Mouse (Mus musculus) neural tube, embryonic 11.5 days (tissue): ENCODE data around the gene Cdkn1a. TPM values are rescaled to one million over a fixed set of nuclear protein-coding genes. Genes with fewer than 3 reads are reported as not detected.
A peak's percentile ranks its signal among the peaks of the same experiment; 100 is the strongest.

ENCODE experiments used
- ATAC-seq: fragments of 200-750 bp; cut with Nextera tagmentation; 2 replicates; pipeline ENCODE4 v1.8.0; 2017; ENCODE audit warnings: moderate number of reproducible peaks, mild to moderate bottlenecking, moderate TSS enrichment, moderate library complexity; ENCODE audit not compliant: insufficient read depth, low FRiP score, low TSS enrichment
- DNase-seq: peaks from one replicate; pipeline ENCODE4 v3.0.0-alpha.2; 2015; ENCODE audit warnings: low spot score
- H3K27ac ChIP-seq: fragments of 300-500 bp; sonication (generic); 2 replicates; pipeline ENCODE4 v1.5.1; 2014; ENCODE audit warnings: low read depth, mild to moderate bottlenecking, low read length
- H3K27me3 ChIP-seq: fragments of 300-500 bp; sonication (generic); 2 replicates; pipeline ENCODE4 v1.6.1; 2014; ENCODE audit warnings: mild to moderate bottlenecking, low read length, mixed read lengths; ENCODE audit not compliant: control insufficient read depth, insufficient read depth
- H3K36me3 ChIP-seq: fragments of 300-500 bp; sonication (generic); 2 replicates; pipeline ENCODE4 v1.6.1; 2014; ENCODE audit warnings: mild to moderate bottlenecking, low read length, moderate library complexity, mixed read lengths; ENCODE audit not compliant: control insufficient read depth, insufficient read depth
- H3K4me1 ChIP-seq: fragments of 300-500 bp; sonication (generic); 2 replicates; pipeline ENCODE4 v1.6.1; 2014; ENCODE audit warnings: low read length, mixed read lengths; ENCODE audit not compliant: control insufficient read depth, insufficient read depth
- H3K4me2 ChIP-seq: fragments of 300-500 bp; sonication (generic); 2 replicates; pipeline ENCODE4 v1.6.1; 2014; ENCODE audit warnings: low read depth, mild to moderate bottlenecking, moderate library complexity
- H3K4me3 ChIP-seq: fragments of 300-500 bp; sonication (generic); 2 replicates; pipeline ENCODE4 v1.5.1; 2014; ENCODE audit warnings: low read depth, low read length
- H3K9ac ChIP-seq: fragments of 300-500 bp; sonication (generic); 2 replicates; pipeline ENCODE4 v1.6.1; 2014; ENCODE audit warnings: mild to moderate bottlenecking, low read length
- H3K9me3 ChIP-seq: fragments of 300-500 bp; sonication (generic); 2 replicates; pipeline ENCODE4 v1.6.1; 2016; ENCODE audit warnings: low read length; ENCODE audit not compliant: control insufficient read depth
- WGBS: fragments of 180-500 bp; shearing (Covaris S2); extraction: QIAGEN DNeasy Blood & Tissue Kit; methylation state at CpG from one replicate; pipeline ENCODE4 v1.1.7; 2014; 5-methylcytosine and 5-hydroxymethylcytosine counted together
- polyA plus RNA-seq: library from polyadenylated mRNA; unstranded; fragments of >200 nt; fragmentation: Nextera tagmentation; extraction: Ambion mirVana; gene quantifications from 2 replicates; pipeline ENCODE4 v1.2.1, GENCODE M21; 2014

The Cdkn1a gene
- polyA plus RNA-seq, 1 experiment from 2014 or later, result 35.0 TPM

DNA sequence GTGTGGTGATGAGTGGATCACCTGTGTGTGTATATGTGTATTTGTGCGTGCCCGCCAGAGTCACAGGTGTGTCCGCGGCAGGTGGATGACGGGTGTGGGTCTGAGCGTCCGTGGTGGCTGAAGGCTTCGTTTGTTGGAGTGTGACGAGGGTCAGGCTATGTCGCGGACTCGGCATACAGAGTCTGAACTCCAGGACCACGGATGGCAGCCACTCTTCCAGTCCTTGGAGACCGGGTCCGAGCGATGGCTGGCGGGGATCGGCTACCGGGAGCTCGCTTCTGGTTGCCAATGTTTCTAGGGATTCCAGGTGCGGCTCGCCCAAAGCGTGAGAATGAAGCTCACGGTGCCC lies 3.2 kb downstream of the Cdkn1a start:
- H3K4me1 ChIP-seq, result peaks cover 14% of the 10 kb centered on the region
- peak overlapping the region; percentile 54 for H3K9ac ChIP-seq
- H3K27ac ChIP-seq, result no peak overlapping the region
- H3K4me3 ChIP-seq, result peak overlapping the region; percentile 39
- DNase-seq (no peak), ATAC-seq (no peak)
- under 1% methylated on average over 24 of the region's 24 CpGs for WGBS
- no peaks in the 10 kb centered on the region for H3K9me3 ChIP-seq
- peak overlapping the region; percentile 72 for H3K4me2 ChIP-seq
- peaks cover 16% of the 10 kb centered on the region for H3K27me3 ChIP-seq
- no peaks in the 10 kb centered on the region for H3K36me3 ChIP-seq

DNA sequence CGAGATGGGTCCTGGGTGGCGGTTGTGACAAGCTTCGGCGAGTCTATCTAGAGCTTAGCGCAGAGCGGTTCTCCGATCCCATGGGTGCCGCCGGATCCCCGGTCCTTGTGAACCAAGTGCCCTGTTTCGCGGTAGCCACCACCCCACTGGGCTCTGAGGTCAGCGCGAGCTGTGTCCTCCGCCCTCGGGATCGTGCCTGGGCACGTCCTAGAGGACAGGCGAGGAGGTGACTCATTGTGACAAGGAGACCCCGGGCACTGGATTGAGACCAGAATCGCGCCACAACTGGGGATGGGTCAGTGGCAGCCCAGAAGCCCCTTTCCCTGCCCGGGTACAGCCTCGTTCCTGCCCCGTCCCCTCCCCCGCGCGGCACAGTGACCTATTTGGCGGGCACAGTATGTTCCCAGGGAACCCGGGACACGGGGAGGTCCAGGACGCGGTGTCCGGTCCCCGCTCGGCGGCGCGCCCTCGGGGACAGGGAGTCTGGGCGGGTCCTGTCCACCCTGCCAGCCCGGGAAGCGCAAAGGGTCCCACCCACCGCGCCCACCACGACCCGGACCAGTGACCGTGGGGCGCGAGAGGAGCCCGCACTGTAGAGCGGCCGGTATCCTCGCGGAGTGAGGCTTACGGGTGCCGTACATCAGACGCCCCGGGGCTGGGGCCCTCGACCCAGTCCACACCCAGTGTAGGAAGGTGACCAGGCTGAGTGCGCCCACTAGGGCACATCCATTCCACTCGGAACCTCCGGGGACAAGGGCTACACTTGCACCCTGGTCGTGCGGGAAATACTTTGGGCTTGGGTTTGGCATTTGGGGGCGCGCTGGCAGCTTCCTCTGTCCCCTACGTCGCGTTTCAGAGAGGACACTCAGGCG lies 3.8 kb downstream of the Cdkn1a start:
- H3K27me3 ChIP-seq, result peaks cover 16% of the 10 kb centered on the region

DNA sequence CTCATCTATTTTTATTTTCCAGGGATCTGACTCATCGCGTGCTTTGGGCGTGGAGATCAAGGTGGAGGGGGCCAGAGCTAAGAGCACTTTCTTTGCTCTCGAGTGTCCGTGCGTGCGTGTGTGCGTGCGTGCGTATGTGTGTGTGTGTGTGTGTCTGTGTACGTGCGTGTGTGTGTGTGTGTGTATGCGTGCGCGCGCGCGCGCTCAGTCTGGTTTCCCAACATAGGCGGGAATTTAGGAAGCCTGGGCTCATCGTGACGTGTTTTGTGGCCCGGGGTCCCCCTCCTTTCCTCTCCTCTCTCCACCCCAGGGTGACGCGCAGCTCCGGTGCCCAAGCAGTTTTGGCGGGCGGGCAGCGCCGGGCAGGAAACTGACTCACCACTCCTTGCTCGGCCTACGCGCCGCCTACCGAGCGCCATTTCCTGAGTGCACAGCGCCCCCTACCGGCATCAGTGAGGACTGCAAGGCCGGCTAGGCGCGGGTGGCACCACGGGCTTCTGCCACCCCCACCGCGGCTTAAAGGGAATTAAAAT lies 4.5 kb downstream of the Cdkn1a start:
- peak overlapping the region; percentile 54 for H3K9ac ChIP-seq
- H3K27ac ChIP-seq, result no peak overlapping the region
- no peaks in the 10 kb centered on the region for H3K9me3 ChIP-seq
- under 1% methylated on average over 43 of the region's 44 CpGs for WGBS
- peaks cover 14% of the 10 kb centered on the region for H3K4me1 ChIP-seq
- no peaks in the 10 kb centered on the region for H3K36me3 ChIP-seq
- ATAC-seq (peak; percentile 39), DNase-seq (peak; percentile 92)
- H3K4me2 ChIP-seq, result peak overlapping the region; percentile 72
- peak overlapping the region; percentile 39 for H3K4me3 ChIP-seq
- peaks cover 16% of the 10 kb centered on the region for H3K27me3 ChIP-seq

More for the DNA sequence above, 3.8 kb downstream of the Cdkn1a start:
- no peaks in the 10 kb centered on the region for H3K36me3 ChIP-seq
- peak overlapping the region; percentile 39 for H3K4me3 ChIP-seq
- DNase-seq (peak; percentile 31), ATAC-seq (peak; percentile 69)
- peak overlapping the region; percentile 54 for H3K9ac ChIP-seq
- peak overlapping the region; percentile 72 for H3K4me2 ChIP-seq
- under 1% methylated on average over 71 of the region's 71 CpGs for WGBS
- H3K4me1 ChIP-seq, result peaks cover 14% of the 10 kb centered on the region
- no peak overlapping the region for H3K27ac ChIP-seq
- no peaks in the 10 kb centered on the region for H3K9me3 ChIP-seq

DNA sequence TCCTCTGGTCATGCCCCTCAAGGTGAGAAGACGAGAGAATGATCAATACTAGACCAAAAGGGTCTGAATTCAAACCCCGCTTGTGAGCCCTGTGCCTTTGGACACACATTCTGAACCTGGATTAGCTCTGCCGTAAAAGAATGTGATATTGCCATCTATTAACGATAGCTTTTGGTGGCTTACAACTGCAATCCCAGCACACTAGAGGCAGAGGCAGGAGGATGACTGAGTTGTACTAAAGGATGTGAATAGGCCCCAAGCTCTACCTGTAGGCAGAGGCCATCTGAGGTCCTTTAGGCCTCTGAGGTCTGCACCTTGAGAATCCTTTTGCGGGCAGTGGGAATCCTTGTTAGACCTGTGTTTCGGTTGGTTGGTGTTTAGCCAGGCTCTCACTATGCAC lies 5.5 kb downstream of the Cdkn1a start:
- Histone ChIP-seq H3K27me3 (peaks cover 16% of the 10 kb centered on the region), H3K9me3 (no peaks in the 10 kb centered on the region), H3K9ac (no peak overlapping the region), H3K4me2 (no peak overlapping the region), H3K4me1 (peaks cover 14% of the 10 kb centered on the region), H3K36me3 (no peaks in the 10 kb centered on the region), H3K4me3 (no peak overlapping the region), H3K27ac (no peak overlapping the region)
- ATAC-seq (no peak), DNase-seq (no peak)
- 95% methylated on average over 6 of the region's 6 CpGs for WGBS

DNA sequence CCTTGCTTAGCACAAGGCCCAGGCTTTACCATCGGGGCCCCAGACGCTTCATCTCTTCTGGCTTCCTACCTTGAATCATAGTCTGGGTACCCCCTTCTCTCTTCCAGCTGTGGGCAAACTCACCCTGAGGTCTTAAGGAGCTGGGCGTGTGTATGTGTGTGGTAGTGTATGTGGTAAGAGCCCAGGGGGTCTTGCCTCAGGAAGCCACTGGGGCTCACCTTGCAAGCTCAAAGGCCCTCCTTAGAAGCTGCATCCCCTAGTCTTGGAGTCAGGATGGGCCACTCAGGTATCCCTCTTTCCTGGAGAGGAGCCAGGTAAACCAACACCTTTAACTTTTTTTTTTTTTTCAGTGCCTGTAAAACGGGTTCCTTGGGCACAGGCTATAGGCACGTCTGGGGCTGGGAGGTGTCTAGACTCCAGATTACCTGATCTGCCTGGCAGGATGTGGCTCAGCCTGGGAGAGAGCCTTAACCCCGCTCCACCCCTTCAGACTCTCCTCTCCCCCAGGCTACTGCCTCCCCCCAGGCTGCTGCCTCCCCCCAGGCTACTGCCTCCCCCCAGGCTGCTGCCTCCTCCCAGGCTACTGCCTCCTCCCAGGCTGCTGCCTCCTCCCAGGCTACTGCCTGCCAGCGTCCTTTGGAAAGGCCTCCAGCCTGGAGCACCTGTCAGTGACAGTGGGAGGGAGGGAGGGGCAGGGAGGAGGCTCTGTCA lies 6.2 kb downstream of the Cdkn1a start:
- Histone ChIP-seq H3K4me1 (peaks cover 14% of the 10 kb centered on the region), H3K9me3 (no peaks in the 10 kb centered on the region), H3K27me3 (peaks cover 16% of the 10 kb centered on the region), H3K4me2 (no peak overlapping the region), H3K9ac (no peak overlapping the region), H3K4me3 (no peak overlapping the region), H3K36me3 (no peaks in the 10 kb centered on the region), H3K27ac (no peak overlapping the region)
- 81% methylated on average over 7 of the region's 7 CpGs for WGBS
- ATAC-seq (no peak), DNase-seq (no peak)

DNA sequence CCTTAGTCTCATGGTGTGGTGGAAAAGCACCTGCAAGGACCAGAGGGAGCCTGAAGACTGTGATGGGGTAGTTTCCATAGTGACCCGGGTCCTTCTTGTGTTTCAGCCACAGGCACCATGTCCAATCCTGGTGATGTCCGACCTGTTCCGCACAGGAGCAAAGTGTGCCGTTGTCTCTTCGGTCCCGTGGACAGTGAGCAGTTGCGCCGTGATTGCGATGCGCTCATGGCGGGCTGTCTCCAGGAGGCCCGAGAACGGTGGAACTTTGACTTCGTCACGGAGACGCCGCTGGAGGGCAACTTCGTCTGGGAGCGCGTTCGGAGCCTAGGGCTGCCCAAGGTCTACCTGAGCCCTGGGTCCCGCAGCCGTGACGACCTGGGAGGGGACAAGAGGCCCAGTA lies 7.5 kb downstream of the Cdkn1a start:
- WGBS, result 96% methylated on average over 24 of the region's 24 CpGs
- Histone ChIP-seq H3K9me3 (no peaks in the 10 kb centered on the region), H3K36me3 (no peaks in the 10 kb centered on the region), H3K9ac (no peak overlapping the region), H3K4me1 (peaks cover 11% of the 10 kb centered on the region), H3K27ac (no peak overlapping the region), H3K4me2 (no peak overlapping the region), H3K4me3 (no peak overlapping the region), H3K27me3 (peaks cover 13% of the 10 kb centered on the region)
- ATAC-seq (no peak), DNase-seq (no peak)

DNA sequence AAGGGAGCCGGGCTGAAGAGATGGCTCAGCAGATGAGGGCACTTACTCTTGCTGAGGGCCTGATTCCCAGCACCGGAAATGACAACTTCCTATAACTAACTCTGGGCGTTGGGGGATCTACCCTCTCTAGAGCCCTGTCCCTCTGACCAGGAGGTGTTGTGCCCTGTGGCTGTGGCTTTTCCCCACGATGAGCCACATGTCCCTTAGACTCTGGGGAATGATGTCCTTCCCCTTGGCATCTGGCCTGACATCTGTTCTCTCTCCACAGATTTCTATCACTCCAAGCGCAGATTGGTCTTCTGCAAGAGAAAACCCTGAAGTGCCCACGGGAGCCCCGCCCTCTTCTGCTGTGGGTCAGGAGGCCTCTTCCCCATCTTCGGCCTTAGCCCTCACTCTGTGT lies 8.3 kb downstream of the Cdkn1a start:
- no peak for DNase-seq
- H3K9ac ChIP-seq, result no peak overlapping the region
- H3K27me3 ChIP-seq, result peaks cover 8% of the 10 kb centered on the region
- no peak overlapping the region for H3K4me3 ChIP-seq
- no peaks in the 10 kb centered on the region for H3K36me3 ChIP-seq
- peaks cover 6% of the 10 kb centered on the region for H3K4me1 ChIP-seq
- no peaks in the 10 kb centered on the region for H3K9me3 ChIP-seq
- H3K4me2 ChIP-seq, result no peak overlapping the region
- WGBS, result 94% methylated on average over 8 of the region's 8 CpGs
- no peak overlapping the region for H3K27ac ChIP-seq
- no peak for ATAC-seq

DNA sequence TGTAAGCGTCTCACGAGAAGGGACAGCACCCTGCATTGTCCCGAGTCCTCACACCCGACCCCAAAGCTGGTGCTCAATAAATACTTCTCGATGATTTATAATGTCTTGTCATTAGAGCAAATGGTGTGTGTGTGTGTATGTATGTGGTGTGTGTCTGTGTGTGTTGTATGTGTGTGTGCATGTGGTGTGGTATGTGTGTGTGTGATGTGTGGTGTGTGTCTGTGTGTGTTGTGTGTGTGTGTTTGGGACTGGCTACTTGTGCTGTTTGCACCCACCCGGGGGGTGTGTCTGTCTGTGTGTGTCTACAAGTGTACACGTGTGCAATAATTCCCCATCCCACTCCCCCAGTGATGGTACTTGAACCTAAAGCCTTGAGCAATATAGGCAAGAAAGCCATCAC lies 9.9 kb downstream of the Cdkn1a start:
- Histone ChIP-seq H3K36me3 (no peaks in the 10 kb centered on the region), H3K27ac (no peak overlapping the region), H3K4me1 (no peaks in the 10 kb centered on the region), H3K27me3 (no peaks in the 10 kb centered on the region), H3K9me3 (no peaks in the 10 kb centered on the region), H3K9ac (no peak overlapping the region), H3K4me3 (no peak overlapping the region), H3K4me2 (no peak overlapping the region)
- ATAC-seq, result no peak
- 92% methylated on average over 7 of the region's 7 CpGs for WGBS
- no peak for DNase-seq
